Mouse (Mus musculus): ENCODE data around the gene Tirap.

Tirap gene

GRCm38 (mm10) chr9:35199772-35200471 is at the start of gene Tirap, which contains the start of gene Srpr:
Gene Tirap, minus strand, starts transcription at chr9:35200291.
Gene Srpr, plus strand, starts transcription at chr9:35200175.
- peak; percentile 94 to 96 for DNase-seq

- no peak for DNase-seq
These were observed 49.4 kb upstream of the Tirap start for GRCm38 (mm10) chr9:35249476-35249875.

GRCm38 (mm10) chr9:35247405-35247804 is 47.3 kb upstream of the Tirap start:
- no peak for DNase-seq

GRCm38 (mm10) chr9:35239734-35240133 is 39.6 kb upstream of the Tirap start:
- no peak for DNase-seq

- peak in 1 of 2 experiments; percentile 14 for DNase-seq
These were observed 39.0 kb upstream of the Tirap start for GRCm38 (mm10) chr9:35238915-35239571.

GRCm38 (mm10) chr9:35238371-35238770 is 38.3 kb upstream of the Tirap start:
- no peak for DNase-seq

GRCm38 (mm10) chr9:35235996-35236395 is 35.9 kb upstream of the Tirap start:
- no peak for DNase-seq

GRCm38 (mm10) chr9:35228671-35229070 is 28.6 kb upstream of the Tirap start:
- no peak for DNase-seq

- DNase-seq, result no peak
These were observed 23.4 kb upstream of the Tirap start for GRCm38 (mm10) chr9:35223466-35223865.

- no peak for DNase-seq
These were observed 17.9 kb upstream of the Tirap start for GRCm38 (mm10) chr9:35217963-35218362.

- no peak for DNase-seq
These were observed 11.8 kb upstream of the Tirap start for GRCm38 (mm10) chr9:35211573-35212511.

GRCm38 (mm10) chr9:35210542-35211474 is 10.7 kb upstream of the Tirap start, which contains the start of gene Foxred1:
Gene Foxred1, minus strand, starts transcription at chr9:35211055.
- peak; percentile 99 for DNase-seq

- DNase-seq, result no peak
These were observed 4.3 kb upstream of the Tirap start for GRCm38 (mm10) chr9:35204421-35204820.

- DNase-seq, result no peak
These were observed 3.4 kb upstream of the Tirap start for GRCm38 (mm10) chr9:35203536-35203935.

- DNase-seq, result no peak
These were observed 504 bp upstream of the Tirap start for GRCm38 (mm10) chr9:35200529-35201060.

- DNase-seq, result no peak
These were observed 933 bp downstream of the Tirap start for GRCm38 (mm10) chr9:35198945-35199771.

- no peak for DNase-seq
These were observed 1.7 kb downstream of the Tirap start for GRCm38 (mm10) chr9:35198351-35198750.

GRCm38 (mm10) chr9:35197625-35198024 is 2.5 kb downstream of the Tirap start:
- DNase-seq, result no peak

GRCm38 (mm10) chr9:35194048-35194447 is 6.0 kb downstream of the Tirap start:
- no peak for DNase-seq

GRCm38 (mm10) chr9:35192983-35193542 is 7.0 kb downstream of the Tirap start:
- DNase-seq, result no peak
